Mouse (Mus musculus): ENCODE results near the gene A1bg.
A peak's percentile ranks its signal among the peaks of the same experiment; 100 is the strongest.

Gene A1bg

GRCm38 (mm10) chr15:60922912-60923311 is at the start of gene A1bg:
Gene A1bg (minus strand): TSS chr15:60923012.
- DNase-seq (ENCODE audit: low spot score) = no peak

DNA sequence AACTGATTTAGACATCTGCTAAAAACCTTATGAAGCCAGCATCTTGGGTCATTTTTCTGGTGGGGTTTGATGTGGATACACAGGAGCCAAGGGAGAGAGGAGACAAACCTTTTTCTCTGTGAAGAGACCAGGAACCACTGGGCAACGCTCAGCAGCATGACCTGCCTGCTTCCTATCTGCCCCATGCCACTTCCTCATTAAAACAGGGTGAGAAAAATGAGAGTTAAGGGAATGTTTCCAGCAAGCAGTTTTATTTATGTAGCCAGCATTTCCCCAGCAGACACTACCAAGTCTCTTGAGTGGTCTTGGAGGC is 45.7 kb upstream of the A1bg start:
- DNase-seq (ENCODE audit: low spot score) = no peak

DNA sequence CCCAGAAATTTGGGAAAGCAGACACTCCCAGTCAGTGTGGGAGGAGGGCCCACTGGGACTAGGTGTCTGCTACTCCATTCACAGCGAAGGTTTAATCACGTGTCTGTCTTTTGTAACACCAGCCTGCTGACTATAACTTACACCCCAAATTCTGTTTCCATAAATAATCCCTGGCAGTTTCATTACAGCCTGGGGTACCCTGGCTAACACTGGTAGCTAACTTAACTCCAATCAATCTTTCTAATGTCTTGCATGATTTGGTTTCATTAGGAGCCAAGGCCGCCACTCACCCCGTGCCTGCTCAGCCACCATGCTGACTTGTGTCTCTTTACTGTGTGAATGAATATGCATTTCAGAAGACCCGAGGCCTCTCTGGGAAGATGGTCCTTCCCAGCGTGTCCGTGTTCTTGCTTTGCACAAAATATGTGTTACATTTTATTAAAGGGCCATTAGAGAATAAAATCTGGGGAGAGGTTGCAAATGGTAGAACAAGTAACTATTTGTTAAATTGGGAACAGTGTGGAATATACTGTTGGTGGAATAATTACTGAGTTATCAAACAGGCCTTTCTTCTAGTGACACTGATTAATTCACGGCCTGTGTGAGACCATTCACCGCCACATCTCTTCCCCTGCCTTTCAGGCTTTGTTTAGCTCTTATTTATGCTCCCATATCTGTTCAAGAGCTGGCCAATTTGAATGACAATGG is 45.2 kb upstream of the A1bg start:
- peak; percentile 76 for DNase-seq (ENCODE audit: low spot score)

DNA sequence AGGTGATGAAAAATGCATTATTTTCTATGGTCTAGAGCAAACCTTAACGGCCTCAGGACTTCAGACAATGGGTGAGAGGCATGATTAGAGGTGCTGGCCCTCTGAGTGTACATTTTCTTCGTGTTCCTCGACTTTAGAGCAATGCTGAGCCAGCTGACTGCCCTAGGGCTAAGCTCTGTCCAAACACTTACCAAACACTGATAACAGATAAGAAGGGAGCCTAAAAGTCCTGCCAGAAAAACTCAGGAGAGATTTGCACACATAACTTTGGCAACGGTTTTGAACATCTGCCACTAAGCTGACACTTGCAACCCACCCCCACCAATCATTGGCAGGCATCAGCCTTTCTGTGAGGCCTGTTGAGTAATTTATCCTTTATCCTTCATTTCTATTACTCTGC is 2.9 kb upstream of the A1bg start:
- DNase-seq (ENCODE audit: low spot score) = no peak

DNA sequence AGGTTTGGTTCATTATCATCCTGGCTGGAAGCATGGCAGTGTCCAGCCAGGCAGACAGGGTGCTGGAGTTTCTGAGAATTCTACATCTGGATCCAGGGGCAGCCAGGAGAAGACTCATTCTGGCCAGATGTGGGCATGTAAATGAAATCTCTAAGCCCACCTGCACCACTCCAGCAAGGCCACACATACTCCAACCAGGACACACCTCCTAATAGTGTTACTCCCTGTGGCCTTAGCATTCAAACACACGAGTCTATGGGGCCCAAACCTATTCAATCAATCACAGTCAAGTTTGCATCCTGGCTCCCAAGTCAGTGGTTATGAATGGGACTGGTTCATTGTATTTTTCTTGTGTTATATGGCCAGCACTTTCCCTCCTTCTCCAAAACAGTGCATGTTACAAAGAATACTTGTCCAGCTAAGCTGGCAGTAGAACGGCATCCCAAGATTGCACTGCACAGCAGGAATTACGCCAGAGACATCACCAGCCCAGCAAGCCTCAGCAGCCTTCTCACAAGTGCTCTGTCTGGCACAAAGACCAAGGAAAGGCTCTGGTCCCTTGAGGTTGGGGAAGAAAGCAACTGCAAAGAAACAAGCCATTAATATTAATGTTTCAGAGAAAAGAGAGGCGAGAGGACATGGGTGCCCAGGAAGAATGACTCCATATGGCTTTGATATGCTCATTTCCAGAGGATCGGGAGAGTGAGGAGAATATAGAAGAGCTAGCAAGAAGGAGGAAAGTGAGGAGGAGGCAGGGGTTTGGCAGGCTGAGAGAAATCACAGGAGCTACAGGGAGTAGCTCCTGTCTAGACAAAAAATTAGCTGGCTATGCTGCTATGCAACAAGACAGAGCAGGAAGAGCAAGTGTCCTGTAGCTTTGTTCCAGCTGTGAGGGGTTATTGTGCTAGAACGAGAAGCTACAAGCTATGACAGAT is 18.8 kb downstream of the A1bg start:
- DNase-seq (ENCODE audit: low spot score) = no peak

DNA sequence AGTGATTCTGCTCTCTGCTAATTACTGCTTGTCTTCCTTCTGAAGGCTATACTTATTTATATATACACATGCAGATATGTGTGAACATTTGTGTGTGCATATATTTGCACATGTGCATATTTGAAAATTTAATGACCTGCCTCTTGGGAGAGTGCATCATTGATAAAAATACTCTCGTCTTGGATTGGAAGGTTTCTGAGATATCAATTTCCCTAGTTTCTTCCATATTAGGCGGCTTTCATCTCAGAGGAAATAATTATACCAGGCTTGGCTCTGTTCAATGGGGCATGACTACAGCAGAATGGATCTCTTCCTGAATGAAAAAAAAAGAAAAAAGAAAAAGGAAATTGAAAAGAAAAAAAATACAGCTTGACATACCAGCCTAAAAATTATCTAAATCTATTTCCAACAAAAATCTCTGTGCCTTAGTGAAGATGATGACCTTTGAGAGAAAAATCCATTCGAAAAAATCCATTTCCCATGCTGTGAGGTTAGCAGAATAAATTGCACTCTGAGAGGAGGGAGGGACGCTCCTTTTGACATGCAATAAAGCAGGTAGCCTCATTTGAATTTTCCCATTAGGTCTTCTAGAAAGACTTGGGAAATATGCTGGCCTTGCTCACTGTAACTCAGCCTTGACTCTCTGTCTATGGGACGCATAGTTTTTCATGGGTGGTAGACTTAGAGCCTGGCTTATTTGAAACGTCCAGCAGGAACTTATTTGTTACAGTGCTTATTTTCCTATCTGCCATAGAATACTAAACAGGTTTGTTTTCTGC is 24.4 kb downstream of the A1bg start:
- DNase-seq (ENCODE audit: low spot score) = no peak

- no peak for DNase-seq (ENCODE audit: low spot score)
Measured at GRCm38 (mm10) chr15:60896040-60896439, 26.8 kb downstream of the A1bg start.

DNA sequence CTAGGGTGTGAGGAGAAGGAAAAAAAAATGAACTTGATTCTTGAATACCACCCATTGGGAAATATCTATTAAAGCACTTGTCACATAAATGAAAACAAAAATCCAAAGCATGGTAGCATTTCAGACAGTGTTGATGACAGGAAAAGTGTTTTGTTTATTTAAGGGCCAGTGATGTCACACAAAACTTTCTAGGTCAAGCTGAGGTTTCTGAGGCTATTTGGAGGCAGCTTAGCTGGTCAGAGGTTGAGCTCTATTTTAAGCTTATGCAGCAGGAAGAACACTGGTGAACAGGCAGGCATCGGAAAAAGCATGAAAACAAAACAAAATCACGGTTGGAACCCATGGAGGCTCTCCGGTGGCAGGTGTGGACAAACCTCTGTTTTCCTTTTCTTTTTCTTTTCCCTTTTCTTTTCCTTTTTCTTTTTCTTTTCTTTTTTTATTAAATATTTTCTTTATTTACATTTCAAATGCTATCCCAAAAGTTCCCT is 29.8 kb downstream of the A1bg start:
- DNase-seq (ENCODE audit: low spot score) = no peak

DNA sequence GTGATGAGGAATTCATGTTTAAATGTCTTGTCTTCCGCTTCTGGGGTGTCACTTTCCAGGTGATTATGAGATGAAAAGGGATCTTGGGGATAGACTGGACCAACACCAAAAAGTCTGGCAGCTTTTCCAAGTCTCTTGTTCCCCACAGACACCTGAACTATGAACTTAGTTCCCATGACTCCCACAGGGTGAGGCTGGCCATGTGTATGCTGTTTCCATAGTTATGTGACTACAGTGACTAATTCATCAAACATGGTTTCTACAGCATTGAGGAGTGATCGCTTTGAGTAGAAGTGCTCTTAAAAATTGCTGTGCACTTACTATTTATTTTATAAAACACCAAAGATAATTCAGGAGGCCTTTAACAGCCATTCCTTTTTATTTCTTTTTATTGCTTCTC is 34.1 kb downstream of the A1bg start:
- no peak for DNase-seq (ENCODE audit: low spot score)

DNA sequence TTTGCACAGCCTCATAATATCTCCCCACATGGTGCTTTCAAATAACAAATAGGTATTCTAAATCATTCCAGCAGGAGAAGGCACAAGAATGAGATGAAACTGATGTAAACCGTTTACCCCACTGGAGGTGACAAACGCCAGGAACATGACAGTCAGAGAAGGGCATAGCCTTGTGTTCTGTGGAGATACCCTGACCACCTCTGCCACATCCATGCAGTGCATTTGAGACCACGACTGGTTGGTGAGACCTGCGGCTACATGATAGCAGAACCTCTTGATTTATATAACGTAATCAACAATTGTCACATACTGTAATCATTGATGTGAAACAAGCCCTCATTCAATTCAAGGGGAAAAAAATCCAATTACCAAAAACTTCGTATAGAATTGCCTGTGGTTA is 47.1 kb downstream of the A1bg start:
- no peak for DNase-seq (ENCODE audit: low spot score)

GRCm38 (mm10) chr15:60862417-60862816 is 60.4 kb downstream of the A1bg start:
- DNase-seq (ENCODE audit: low spot score) = no peak

DNA sequence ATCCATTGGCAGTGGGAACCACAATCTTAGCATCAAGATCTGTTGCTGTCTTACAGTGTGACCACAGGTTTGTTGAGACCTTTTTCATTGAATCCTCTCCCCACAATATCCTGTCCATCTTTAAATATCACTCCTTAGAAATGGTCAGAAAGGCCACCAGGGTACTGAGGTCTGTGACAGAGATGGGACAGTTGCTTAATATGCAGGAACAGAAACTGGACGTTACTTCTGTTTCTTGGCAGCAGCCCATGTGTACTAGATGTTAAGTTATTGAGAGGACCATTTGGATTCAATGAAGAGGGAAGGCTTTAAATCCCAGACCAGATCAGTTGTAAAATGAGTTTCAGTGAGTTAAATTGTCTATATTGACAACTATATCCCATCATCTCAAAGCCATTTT is 67.7 kb downstream of the A1bg start:
- DNase-seq (ENCODE audit: low spot score) = no peak

DNA sequence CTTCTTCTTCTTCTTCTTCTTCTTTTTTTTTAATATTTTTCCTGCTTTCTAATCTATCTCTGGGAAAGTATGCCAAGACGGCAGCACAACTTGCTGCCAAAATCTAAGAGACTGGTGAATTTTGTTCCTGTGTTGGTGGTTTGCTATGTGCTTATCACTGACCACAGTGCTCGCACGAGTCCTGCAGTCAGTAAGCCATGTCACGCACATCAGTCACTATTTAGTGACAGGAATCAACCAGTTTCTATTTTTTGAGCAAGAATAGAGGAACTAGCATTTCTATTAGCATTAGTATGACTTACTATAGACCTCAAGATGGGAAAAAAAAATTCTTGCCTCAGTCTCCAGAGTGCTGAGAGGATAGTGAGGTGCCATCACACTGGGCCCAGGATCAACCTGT is 68.7 kb downstream of the A1bg start:
- DNase-seq (ENCODE audit: low spot score) = no peak

DNA sequence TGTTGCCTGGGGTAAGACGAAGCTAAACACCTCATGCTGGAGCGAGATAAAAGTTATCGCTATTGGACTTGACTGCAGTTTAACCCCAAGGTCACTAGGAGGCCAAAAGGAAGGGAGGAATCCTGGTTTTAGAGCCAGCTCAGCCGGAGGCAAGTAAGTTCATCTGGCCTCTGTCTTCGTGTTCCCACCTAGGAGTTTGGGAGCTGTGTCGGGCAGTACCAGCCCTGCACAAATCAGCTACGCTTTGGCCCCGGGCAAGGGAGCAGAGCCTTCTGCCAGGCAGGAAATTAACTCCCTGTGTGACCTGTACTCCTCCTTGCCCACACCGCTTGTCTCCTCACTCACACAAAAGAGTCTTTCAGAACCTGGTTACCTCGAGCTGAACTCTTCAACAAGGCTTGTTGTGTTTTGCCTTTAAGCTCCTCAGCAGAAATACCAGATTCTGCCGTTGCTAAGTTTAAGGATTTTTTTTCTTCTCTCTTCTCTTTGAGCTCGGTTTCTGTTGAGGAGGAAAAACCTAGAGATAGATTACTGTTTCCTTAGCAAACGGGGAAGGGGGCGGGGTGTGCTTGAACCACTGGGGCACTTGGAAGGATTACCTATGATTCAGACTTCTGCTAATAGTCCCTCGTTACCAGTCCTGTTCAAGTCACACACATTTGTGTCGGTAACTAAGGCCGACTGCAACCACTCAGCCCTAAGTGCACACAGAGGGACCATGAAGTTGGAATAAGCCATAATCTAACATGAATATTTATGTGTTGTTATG is 69.4 kb downstream of the A1bg start, which contains the start of gene Fam84b:
Gene Fam84b, minus strand, starts transcription at position 548 of the 769 bp plus-strand sequence.
- DNase-seq (ENCODE audit: low spot score) = peak; percentile 60

DNA sequence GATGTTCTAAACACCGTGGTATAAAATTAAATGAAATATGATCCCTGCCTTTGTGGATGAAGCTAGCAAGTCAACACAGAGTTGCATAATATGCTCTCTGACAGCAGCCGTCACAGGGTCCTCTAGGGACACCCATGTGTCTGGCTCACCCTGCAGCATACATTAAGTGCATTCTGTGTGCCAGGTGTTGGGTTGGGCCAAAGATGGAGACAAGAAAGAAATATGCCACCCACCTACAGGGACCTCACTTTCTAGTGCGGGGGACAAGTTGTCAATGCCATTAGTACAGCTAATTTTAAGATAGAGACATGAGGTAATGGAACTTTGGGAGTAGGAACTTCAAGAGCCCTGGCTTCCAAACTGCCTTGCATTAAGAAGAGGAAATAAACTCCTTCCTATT is 74.2 kb downstream of the A1bg start:
- DNase-seq (ENCODE audit: low spot score) = no peak

Data from embryo, embryonic 10.5 days (tissue).